Mouse (Mus musculus) left cerebral cortex, postnatal 10 days (tissue): Measurements from ENCODE around the gene Olfr149. TPM values are rescaled to one million over a fixed set of nuclear protein-coding genes. Genes with fewer than 3 reads are reported as not detected.
"Not testable (repeated sequence)": the region's sequence is repeated elsewhere in the genome, so short reads cannot be mapped to it uniquely, and the experiment has no call there.

Experiments used
- DNase-seq, 2 experiments: peaks; one replicate each; pipeline ENCODE4 v3.0.0; 2021 to 2022; ENCODE audit warnings: low spot score in 2 of 2, mixed read lengths in 1 of 2; ENCODE audit errors: extremely low spot score in 1 of 2
- intact Hi-C: fragments of 180-260 bp; cut with DNase I; formaldehyde crosslinking; loops from one replicate; pipeline ENCODE4 v1.15.1; 2025
- total RNA-seq, 2 experiments: library from RNA; stranded (reverse); gene quantifications; 2 replicates each; pipeline ENCODE4 v1.2.3; 2021

Olfr149 gene
- not detected for total RNA-seq

- DNase-seq: no peak
Observed at GRCm38 (mm10) chr9:39707017-39707416, at the start of gene Olfr149. Gene Olfr149, minus strand, starts transcription at chr9:39707117.

GRCm38 (mm10) chr9:39746428-39746827, 39.5 kb upstream of the Olfr149 start:
- intact Hi-C loops: no loop called here
- peak in 1 of 2 experiments; percentile 19 for DNase-seq

More at GRCm38 (mm10) chr9:39707017-39707416, at the start of gene Olfr149:
- intact Hi-C loops: no loop called here

GRCm38 (mm10) chr9:39745949-39746348, 39.0 kb upstream of the Olfr149 start, which contains the start of gene Olfr967:
Gene Olfr967, plus strand, starts transcription at chr9:39746249.
- intact Hi-C loops: no loop called here

GRCm38 (mm10) chr9:39740741-39741140, 33.8 kb upstream of the Olfr149 start:
- intact Hi-C loops: no loop called here
- no peak for DNase-seq

More at GRCm38 (mm10) chr9:39745949-39746348, 39.0 kb upstream of the Olfr149 start, which contains the start of gene Olfr967:
- no peak for DNase-seq

GRCm38 (mm10) chr9:39730678-39731077, 23.8 kb upstream of the Olfr149 start, which contains the start of gene Olfr150:
Gene Olfr150, plus strand, starts transcription at chr9:39730978.
- intact Hi-C loops: no loop called here
- DNase-seq: no peak

- no peak for DNase-seq
- intact Hi-C loops: no loop called here
Observed at GRCm38 (mm10) chr9:39711053-39711452, 4.1 kb upstream of the Olfr149 start, which contains the start of gene Olfr965. Gene Olfr965, plus strand, starts transcription at chr9:39711353.

GRCm38 (mm10) chr9:39708958-39709357, 2.0 kb upstream of the Olfr149 start:
- intact Hi-C loops: no loop called here
- peak in 1 of 2 experiments; percentile 18 for DNase-seq

GRCm38 (mm10) chr9:39701123-39701522, 5.8 kb downstream of the Olfr149 start:
- intact Hi-C loops, DNase-seq: not testable (repeated sequence)

GRCm38 (mm10) chr9:39679280-39679679, 27.6 kb downstream of the Olfr149 start:
- DNase-seq: no peak
- intact Hi-C loops: no loop called here

- DNase-seq: no peak
- intact Hi-C loops: no loop called here
Observed at GRCm38 (mm10) chr9:39678557-39678956, 28.4 kb downstream of the Olfr149 start.

GRCm38 (mm10) chr9:39674820-39675219, 32.1 kb downstream of the Olfr149 start:
- intact Hi-C loops: no loop called here
- DNase-seq: no peak

- no peak for DNase-seq
- intact Hi-C loops: no loop called here
Observed at GRCm38 (mm10) chr9:39669723-39670122, 37.2 kb downstream of the Olfr149 start.

GRCm38 (mm10) chr9:39666905-39667304, 40.0 kb downstream of the Olfr149 start, which contains the start of gene Olfr963:
Gene Olfr963, plus strand, starts transcription at chr9:39667205.
- intact Hi-C loops: no loop called here
- no peak for DNase-seq

- intact Hi-C loops: no loop called here
- no peak for DNase-seq
Observed at GRCm38 (mm10) chr9:39654756-39655396, 52.0 kb downstream of the Olfr149 start.

Other genes with a start within 250 kb of the Olfr149 start
- not detected for gene Olfr955, start 235.2 kb downstream of the Olfr149 start, total RNA-seq
- gene Olfr44, start 213.1 kb downstream of the Olfr149 start, total RNA-seq: not detected
- gene Olfr957, start 191.3 kb downstream of the Olfr149 start, total RNA-seq: not detected
- gene Olfr958, start 153.1 kb downstream of the Olfr149 start, total RNA-seq: not detected
- not detected for gene Olfr959, start 131.5 kb downstream of the Olfr149 start, total RNA-seq
- gene AW551984, start 102.7 kb downstream of the Olfr149 start, total RNA-seq: 10 to 100 TPM; 21.0 to 26.1 TPM
- gene Olfr148, start 96.5 kb downstream of the Olfr149 start, total RNA-seq: not detected
- not detected for gene Olfr960, start 85.7 kb downstream of the Olfr149 start, total RNA-seq
- gene Olfr961, start 62.0 kb downstream of the Olfr149 start, total RNA-seq: not detected
- not detected for gene Olfr963, start 39.9 kb downstream of the Olfr149 start, total RNA-seq
- gene Olfr965, start 4.2 kb upstream of the Olfr149 start, total RNA-seq: not detected
- gene Olfr150, start 23.9 kb upstream of the Olfr149 start, total RNA-seq: not detected
- not detected for gene Olfr967, start 39.1 kb upstream of the Olfr149 start, total RNA-seq
- not detected for gene Olfr968, start 76.1 kb upstream of the Olfr149 start, total RNA-seq
- not detected for gene Olfr969, start 83.8 kb upstream of the Olfr149 start, total RNA-seq
- not detected for gene Olfr970, start 101.7 kb upstream of the Olfr149 start, total RNA-seq
- not detected for gene Olfr971, start 129.8 kb upstream of the Olfr149 start, total RNA-seq
- gene Olfr972, start 159.3 kb upstream of the Olfr149 start, total RNA-seq: not detected
- not detected for gene Olfr229, start 200.2 kb upstream of the Olfr149 start, total RNA-seq
- gene Olfr974, start 230.4 kb upstream of the Olfr149 start, total RNA-seq: not detected
- not detected for gene Olfr975, start 244.9 kb upstream of the Olfr149 start, total RNA-seq